Mouse (Mus musculus) c-Kit-positive CD71-positive TER-119-positive erythroid progenitor cells, embryonic 14.5 days (primary cell): ENCODE results near the gene Cnp.
"Not testable (repeated sequence)": the region's sequence is repeated elsewhere in the genome, so short reads cannot be mapped to it uniquely, and the experiment has no call there.

ENCODE experiments used
- DNase-seq: peaks from one replicate; pipeline ENCODE4 v3.0.0-alpha.2; 2013; ENCODE audit warnings: low spot score

The Cnp gene

DNA sequence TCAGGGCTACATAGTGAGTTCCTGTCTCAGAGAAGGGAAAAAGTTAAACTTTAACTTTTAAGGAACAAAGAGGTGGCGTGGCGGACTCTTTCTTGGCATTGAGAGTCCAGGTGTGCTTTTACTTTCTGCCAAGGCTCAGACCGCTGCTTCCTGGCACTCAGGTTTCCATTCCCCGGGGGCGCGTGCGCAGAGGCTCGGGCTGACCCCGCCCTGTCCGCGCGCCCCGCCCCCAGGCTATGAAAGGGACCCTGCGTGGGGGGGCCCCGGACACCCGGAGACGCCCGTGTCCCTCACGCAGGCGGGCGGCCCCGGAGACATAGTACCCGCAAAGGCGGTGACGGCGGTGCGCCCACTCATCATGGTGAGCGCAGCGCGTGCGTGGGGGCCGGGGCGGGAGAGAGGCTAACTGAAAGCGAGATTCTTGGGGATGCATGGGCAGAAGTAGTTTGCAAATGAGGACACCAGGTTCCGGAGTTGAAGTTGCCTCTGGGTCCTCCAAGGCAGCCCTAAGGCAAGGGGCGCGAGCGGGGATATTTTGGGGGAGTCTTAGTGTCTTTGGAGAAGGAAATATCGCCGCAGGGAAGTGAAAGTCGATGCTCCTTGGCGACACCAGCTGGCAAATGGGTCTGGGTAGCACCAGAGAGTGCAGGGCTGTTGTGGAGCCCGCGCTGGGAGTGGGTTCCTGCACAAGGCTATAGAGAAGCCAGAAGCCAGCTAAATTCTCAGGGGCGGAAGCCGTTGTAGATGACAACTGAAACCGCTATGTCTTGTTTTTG is at the start of gene Cnp:
TSS of gene Cnp (plus strand) at position 197 of the 776 bp plus-strand sequence.
- peak; percentile 37 for DNase-seq

DNA sequence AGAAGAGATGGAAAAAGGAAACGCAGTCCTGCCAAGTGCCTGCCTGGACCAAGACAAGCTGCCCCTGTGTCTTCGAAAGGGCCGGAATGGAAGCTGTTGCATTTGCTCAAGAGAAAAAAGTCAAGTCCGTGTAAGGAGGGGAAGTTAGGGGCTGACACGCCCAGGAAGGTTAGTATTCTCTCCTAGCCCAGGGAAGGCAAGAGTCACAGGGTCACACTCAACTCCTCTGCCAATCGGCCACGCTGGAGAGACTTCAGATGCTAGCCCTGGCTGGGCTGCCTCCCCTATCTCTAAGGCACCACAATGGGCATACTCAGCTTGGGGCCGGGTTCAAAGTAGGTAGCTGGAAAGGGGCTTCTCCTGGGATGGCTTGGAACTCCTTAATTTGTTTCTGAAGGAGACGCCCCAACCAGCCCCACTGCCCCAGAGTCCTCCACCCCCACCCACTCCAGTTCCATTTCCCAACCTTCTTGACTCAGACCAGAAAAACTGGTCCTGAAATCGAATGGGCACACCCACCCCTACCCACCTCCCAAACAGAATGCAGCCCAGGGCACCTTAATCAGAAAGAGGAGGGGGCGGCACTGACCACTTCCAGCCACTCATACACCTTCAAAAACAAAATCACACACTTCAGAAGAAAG is 49.6 kb upstream of the Cnp start:
- DNase-seq, result no peak

GRCm38 (mm10) chr11:100526052-100526816 is 48.5 kb upstream of the Cnp start:
- DNase-seq, result no peak

GRCm38 (mm10) chr11:100527066-100527457 is 47.6 kb upstream of the Cnp start:
- peak; percentile 56 for DNase-seq

- DNase-seq, result peak; percentile 99
Measured at GRCm38 (mm10) chr11:100527458-100528374, 47.0 kb upstream of the Cnp start, which contains the start of gene Acly. Acly (minus strand) TSS chr11:100528000.

DNA sequence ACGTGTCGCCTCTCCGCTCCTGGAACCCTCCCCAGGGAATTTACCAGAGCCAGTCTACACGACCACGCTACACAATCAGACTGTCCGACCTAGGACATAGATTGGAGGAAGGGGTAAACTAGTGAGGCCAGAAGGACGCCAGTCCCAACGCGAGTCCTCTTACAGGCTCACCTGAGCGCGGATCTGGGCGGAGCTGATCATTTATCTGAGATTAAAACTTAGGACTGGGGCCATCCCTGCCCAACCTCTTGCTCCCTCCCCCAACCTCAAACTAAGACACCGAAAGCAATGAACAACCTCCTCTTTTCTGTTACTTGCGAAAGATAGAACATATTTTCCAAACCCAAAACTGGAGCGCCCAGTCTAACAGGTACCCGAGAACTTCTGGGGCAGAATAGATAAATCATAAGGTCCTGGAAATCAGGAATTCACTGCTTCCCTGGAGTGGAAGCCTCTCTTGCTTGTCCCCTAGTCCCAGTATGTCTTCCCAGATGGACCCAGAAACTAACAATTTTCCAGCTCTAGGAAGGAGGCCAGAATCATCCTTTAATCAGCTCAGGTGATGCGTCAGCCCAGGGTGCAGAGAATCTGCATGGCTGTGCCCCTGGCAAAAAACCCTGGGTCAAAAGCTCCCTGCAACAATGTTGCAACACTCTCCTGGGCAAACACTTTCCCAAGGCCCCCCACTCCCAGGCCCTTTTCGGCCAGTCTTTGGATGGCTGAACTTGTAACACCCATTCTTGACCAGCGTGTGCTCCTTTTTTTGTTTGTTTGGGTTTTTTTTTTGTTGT is 46.1 kb upstream of the Cnp start:
- no peak for DNase-seq

DNA sequence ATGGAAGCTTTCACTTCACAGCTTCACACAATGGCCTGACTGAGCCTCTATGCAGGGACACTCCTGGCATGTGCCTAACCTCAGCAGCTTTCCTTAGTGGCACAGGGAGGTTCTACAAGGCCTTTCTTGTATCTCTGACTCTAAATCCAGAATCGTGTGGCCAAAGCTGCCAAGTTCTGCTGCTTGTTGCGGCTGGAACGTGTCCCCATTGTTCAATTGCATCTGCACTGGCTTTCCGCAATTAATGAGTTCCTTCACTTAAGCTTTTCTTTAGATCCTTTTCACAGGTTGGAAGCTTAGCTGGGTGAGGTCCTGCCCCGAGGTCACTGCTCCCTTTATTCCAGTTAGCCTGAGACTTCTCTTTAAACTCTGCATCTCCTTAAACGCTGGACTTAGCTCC is 40.8 kb upstream of the Cnp start:
- DNase-seq, result no peak

- not testable (repeated sequence) for DNase-seq
Measured at GRCm38 (mm10) chr11:100534411-100534810, 40.3 kb upstream of the Cnp start.

DNA sequence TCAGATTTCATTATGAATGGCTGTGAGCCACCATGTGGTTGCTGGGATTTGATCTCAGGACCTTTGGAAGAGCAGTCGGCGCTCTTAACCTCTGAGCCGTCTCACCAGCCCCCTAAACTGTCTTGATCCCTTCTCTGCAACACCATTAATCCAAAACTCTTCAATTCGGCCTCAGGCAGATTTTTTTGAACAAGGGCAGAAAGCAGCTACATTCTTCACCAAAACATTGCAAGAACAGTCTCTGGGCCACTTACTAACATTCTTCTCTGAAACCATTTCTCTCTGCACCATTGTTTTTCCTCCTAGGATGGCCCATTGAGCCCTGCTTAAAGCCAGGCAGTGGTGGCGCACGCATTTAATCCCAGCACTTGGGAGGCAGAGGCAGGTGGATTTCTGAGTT is 39.9 kb upstream of the Cnp start:
- not testable (repeated sequence) for DNase-seq

GRCm38 (mm10) chr11:100535996-100536395 is 38.7 kb upstream of the Cnp start:
- no peak for DNase-seq

DNA sequence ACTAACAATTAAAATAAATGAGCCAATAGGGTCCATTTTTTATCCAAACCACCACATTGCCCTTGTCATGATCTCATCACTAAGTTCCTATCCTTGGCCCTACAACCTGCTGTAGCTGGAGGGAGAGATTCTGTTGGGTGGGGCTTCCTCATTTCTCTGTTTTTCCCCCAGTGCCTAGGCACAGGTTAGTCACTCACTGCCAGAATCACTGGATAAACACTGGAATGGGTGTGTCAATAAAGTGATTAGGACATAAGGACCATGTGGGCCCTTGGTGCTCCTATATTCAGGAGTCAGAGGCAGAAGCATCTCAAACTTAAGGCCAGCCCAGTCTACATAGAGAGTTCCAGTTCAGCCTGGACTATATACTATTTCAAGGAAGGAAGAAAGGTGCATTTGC is 38.2 kb upstream of the Cnp start:
- DNase-seq, result no peak

GRCm38 (mm10) chr11:100540966-100541365 is 33.7 kb upstream of the Cnp start:
- DNase-seq, result no peak

GRCm38 (mm10) chr11:100541577-100541976 is 33.1 kb upstream of the Cnp start:
- no peak for DNase-seq

GRCm38 (mm10) chr11:100544832-100545745 is 29.6 kb upstream of the Cnp start, which contains the start of gene Ttc25:
Ttc25 (plus strand) TSS chr11:100545607.
- peak; percentile 81 for DNase-seq

- DNase-seq, result no peak
Measured at GRCm38 (mm10) chr11:100545746-100546085, 29.0 kb upstream of the Cnp start.

- no peak for DNase-seq
Measured at GRCm38 (mm10) chr11:100546955-100547354, 27.7 kb upstream of the Cnp start.

- no peak for DNase-seq
Measured at GRCm38 (mm10) chr11:100548141-100548540, 26.6 kb upstream of the Cnp start.

GRCm38 (mm10) chr11:100549466-100549865 is 25.2 kb upstream of the Cnp start:
- DNase-seq, result no peak

DNA sequence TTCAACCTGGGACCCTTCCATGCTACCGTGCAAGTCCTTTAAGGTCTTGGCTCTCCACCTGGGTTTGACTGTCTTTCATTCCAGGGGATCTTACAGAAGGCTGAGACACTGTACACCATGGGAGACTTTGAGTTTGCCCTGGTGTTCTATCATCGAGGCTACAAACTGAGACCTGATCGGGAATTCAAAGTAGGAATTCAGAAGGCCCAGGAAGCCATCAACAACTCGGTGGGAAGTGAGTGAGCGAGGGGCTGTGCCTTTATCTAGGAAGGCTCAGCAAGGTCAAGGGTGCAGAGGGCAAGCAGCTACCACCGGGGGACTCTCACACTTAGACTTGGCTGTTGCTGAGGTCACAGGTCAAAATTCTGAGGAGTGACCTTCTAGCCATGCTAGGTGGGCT is 24.6 kb upstream of the Cnp start:
- no peak for DNase-seq

DNA sequence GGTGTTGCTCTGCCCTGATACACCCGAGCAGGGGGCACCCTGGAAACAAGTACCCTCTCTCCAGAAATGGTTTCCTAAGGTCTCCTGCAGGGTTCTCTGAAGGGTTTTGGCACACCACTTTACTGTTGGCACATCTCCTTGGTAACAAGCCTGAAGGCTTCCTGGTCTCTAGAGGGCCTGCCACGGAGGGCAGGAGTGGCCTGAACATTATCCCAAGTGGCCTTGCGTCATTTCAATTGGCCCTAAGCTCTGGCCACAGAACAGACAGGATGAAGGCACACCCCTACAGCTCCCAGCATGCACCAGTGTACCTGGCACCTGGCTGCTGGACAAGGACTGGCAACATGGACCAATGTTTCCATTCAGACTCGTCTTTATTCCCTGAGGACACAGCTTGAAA is 21.9 kb upstream of the Cnp start:
- DNase-seq, result no peak
